Mouse (Mus musculus): ENCODE data around the gene Mbl1.

GRCm38 (mm10) chr14:41167278-41167677 is 16.0 kb downstream of the Mbl1 start:
- TF ChIP-seq POLR2A (IDR thresholded peaks at IDR 0.05; ENCODE audit: borderline replicate concordance, extremely low read depth, insufficient read depth, insufficient read length, poor library complexity, severe bottlenecking) (no peak), CTCF (IDR thresholded peaks at IDR 0.05; ENCODE audit: borderline replicate concordance, extremely low read depth, insufficient read depth, insufficient read length) (no peak)

Measured in brain, embryonic 14.5 days (tissue).